Mouse (Mus musculus): ENCODE measurements around the gene Chchd2.

GRCm38 (mm10) chr5:129909147-129909546 is 21.9 kb upstream of the Chchd2 start:
- TF ChIP-seq CTCF (IDR thresholded peaks at IDR 0.05; ENCODE audit: low read depth) (no peak), EP300 (IDR thresholded peaks at IDR 0.05; ENCODE audit: low read depth) (no peak)
